In genomic region chr9:66597076-66597475, GRCm38 (mm10) we compare ENCODE assay signal across 24 mouse cellular contexts. TPM values are rescaled to one million over a fixed set of nuclear protein-coding genes. Genes with fewer than 3 reads are reported as not detected.
DNase-seq lines count a peak whose midpoint lies in the region; ATAC-seq and TF ChIP-seq lines count a peak whose summit lies in the region.
"Had no signal": no experiment of that assay in that cellular context is flagged by ENCODE, and none has a peak within 500 bp of the region (broad histone marks: within the 10 kb centered on the region; RNA-seq: fewer than 3 reads in every experiment).

No protein-coding gene starts in this region.

- no peak for TF ChIP-seq CTCF in hindbrain, postnatal 0 days (IDR thresholded peaks at IDR 0.05; ENCODE audit: low read depth)
- no peak for TF ChIP-seq CTCF in liver, postnatal 0 days (IDR thresholded peaks at IDR 0.05; ENCODE audit: low read depth)

- H3K9ac ChIP-seq in hindbrain, postnatal 0 days (replicated peaks; ENCODE audit: low read length) = no peak overlapping the region
- no peak overlapping the region for H3K9ac ChIP-seq in hindbrain, embryonic 12.5 days
- no peak overlapping the region for H3K9ac ChIP-seq in liver, postnatal 0 days (replicated peaks)
- no peak overlapping the region for H3K9ac ChIP-seq in liver, embryonic 12.5 days
- H3K9ac ChIP-seq: embryonic facial prominence, embryonic 15.5 days; forebrain, embryonic 12.5 days; forebrain, postnatal 0 days; heart, embryonic 13.5 days; intestine, embryonic 15.5 days; midbrain, embryonic 12.5 days; neural tube, embryonic 13.5 days; stomach, embryonic 15.5 days had no signal

- H3K4me3 ChIP-seq in hindbrain, postnatal 0 days (ENCODE audit: low read length) = no peak overlapping the region
- H3K4me3 ChIP-seq in hindbrain, embryonic 12.5 days = no peak overlapping the region
- no peak overlapping the region for H3K4me3 ChIP-seq in liver, postnatal 0 days (ENCODE audit: low read depth, low read length)
- H3K4me3 ChIP-seq in liver, embryonic 12.5 days = no peak overlapping the region
- H3K4me3 ChIP-seq: embryonic facial prominence, embryonic 15.5 days; forebrain, embryonic 12.5 days; heart, embryonic 13.5 days; hindbrain, embryonic 10.5 days; intestine, embryonic 15.5 days; megakaryocyte, embryonic 14.5 days; midbrain, embryonic 12.5 days; neural tube, embryonic 13.5 days; stomach, embryonic 15.5 days had no signal

- no peak for TF ChIP-seq EP300 in liver, postnatal 0 days (IDR thresholded peaks at IDR 0.05; ENCODE audit: low read depth)

- WGBS in hindbrain, postnatal 0 days = 35% methylated on average over 6 of the region's 6 CpGs
- WGBS in hindbrain, embryonic 12.5 days = 26% methylated on average over 6 of the region's 6 CpGs
- WGBS in liver, postnatal 0 days (ENCODE audit: insufficient replicate concordance) = 50% methylated on average over 6 of the region's 6 CpGs
- 55% methylated on average over 6 of the region's 6 CpGs for WGBS in liver, embryonic 12.5 days (ENCODE audit: insufficient replicate concordance)

- DNase-seq in hindbrain, postnatal 0 days (ENCODE audit: low spot score) = peak; percentile 28
- DNase-seq in liver, postnatal 0 days = no peak
- peak; percentile 1 for DNase-seq in urinary bladder, postnatal 14 days (ENCODE audit: low spot score)
- DNase-seq in urinary bladder, postnatal 4 days (ENCODE audit: low spot score in 2 of 2) = no peak
- DNase-seq in adrenal gland, postnatal 36 days = no peak
- DNase-seq: adrenal gland, postnatal 14 days; cerebellum, adult 18-20 months; cerebellum, postnatal 14 days; forebrain, postnatal 0 days; heart, postnatal 10 days; kidney, adult 8-10 months; lung, postnatal 36 days had no signal

- no peaks in the 10 kb centered on the region for H3K27me3 ChIP-seq in hindbrain, postnatal 0 days (ENCODE audit: insufficient read depth, low read length)
- H3K27me3 ChIP-seq in hindbrain, embryonic 12.5 days = peaks cover 8% of the 10 kb centered on the region
- no peaks in the 10 kb centered on the region for H3K27me3 ChIP-seq in liver, postnatal 0 days (ENCODE audit: insufficient read depth, low read length)
- H3K27me3 ChIP-seq in liver, embryonic 12.5 days (replicated peaks) = 0 out of 2 replicates have a peak, but pooled peaks cover 4% of the 10 kb centered on the region
- H3K27me3 ChIP-seq: embryonic facial prominence, embryonic 15.5 days; heart, embryonic 13.5 days; intestine, embryonic 15.5 days; megakaryocyte, embryonic 14.5 days; stomach, embryonic 15.5 days had no signal

- ATAC-seq in hindbrain, postnatal 0 days = no peak
- no peak for ATAC-seq in hindbrain, embryonic 12.5 days (ENCODE audit: low FRiP score)
- ATAC-seq in liver, postnatal 0 days = no peak
- no peak for ATAC-seq in liver, embryonic 12.5 days
- ATAC-seq: forebrain, postnatal 0 days; hindbrain, embryonic 16.5 days; intestine, embryonic 15.5 days had no signal

- H3K4me1 ChIP-seq in hindbrain, postnatal 0 days (ENCODE audit: insufficient read depth, low read length) = no peaks in the 10 kb centered on the region
- peaks cover 16% of the 10 kb centered on the region for H3K4me1 ChIP-seq in hindbrain, embryonic 12.5 days
- peaks cover 66% of the 10 kb centered on the region for H3K4me1 ChIP-seq in liver, postnatal 0 days (ENCODE audit: insufficient read depth)
- peaks cover 50% of the 10 kb centered on the region for H3K4me1 ChIP-seq in liver, embryonic 12.5 days

- H3K4me2 ChIP-seq in hindbrain, postnatal 0 days (ENCODE audit: low read depth, low read length) = no peak overlapping the region
- no peak overlapping the region for H3K4me2 ChIP-seq in hindbrain, embryonic 12.5 days (replicated peaks)
- 0 out of 2 replicates have a peak overlapping the region, but pooled peaks have one; percentile 2 for H3K4me2 ChIP-seq in liver, postnatal 0 days (ENCODE audit: low read depth, low read length)
- H3K4me2 ChIP-seq in liver, embryonic 12.5 days = no peak overlapping the region
- H3K4me2 ChIP-seq: embryonic facial prominence, embryonic 15.5 days; forebrain, embryonic 12.5 days; heart, embryonic 13.5 days; intestine, embryonic 15.5 days; midbrain, embryonic 12.5 days; neural tube, embryonic 13.5 days; stomach, embryonic 15.5 days had no signal

- no peak overlapping the region for H3K27ac ChIP-seq in hindbrain, postnatal 0 days
- no peak overlapping the region for H3K27ac ChIP-seq in hindbrain, embryonic 12.5 days
- peak overlapping the region; percentile 32; the same call in 1 of the 2 replicates for H3K27ac ChIP-seq in liver, postnatal 0 days (ENCODE audit: low read depth)
- no peak overlapping the region for H3K27ac ChIP-seq in liver, embryonic 12.5 days
- H3K27ac ChIP-seq: forebrain, embryonic 12.5 days; heart, embryonic 13.5 days; hindbrain, embryonic 10.5 days; midbrain, embryonic 12.5 days; neural tube, embryonic 13.5 days; stomach, embryonic 15.5 days had no signal

- H3K36me3 ChIP-seq in hindbrain, postnatal 0 days (ENCODE audit: insufficient read depth, low read length) = no peaks in the 10 kb centered on the region
- H3K36me3 ChIP-seq in hindbrain, embryonic 12.5 days = no peaks in the 10 kb centered on the region
- H3K36me3 ChIP-seq in liver, postnatal 0 days (replicated peaks; ENCODE audit: insufficient read depth, low read length) = no peaks in the 10 kb centered on the region
- H3K36me3 ChIP-seq in liver, embryonic 12.5 days = no peaks in the 10 kb centered on the region
- H3K36me3 ChIP-seq: embryonic facial prominence, embryonic 15.5 days; forebrain, embryonic 12.5 days; heart, embryonic 13.5 days; hindbrain, embryonic 10.5 days; intestine, embryonic 15.5 days; midbrain, embryonic 12.5 days; neural tube, embryonic 13.5 days; stomach, embryonic 15.5 days had no signal

- H3K9me3 ChIP-seq in hindbrain, postnatal 0 days (ENCODE audit: low read length) = no peaks in the 10 kb centered on the region
- H3K9me3 ChIP-seq in hindbrain, embryonic 12.5 days (replicated peaks) = no peaks in the 10 kb centered on the region
- no peaks in the 10 kb centered on the region for H3K9me3 ChIP-seq in liver, postnatal 0 days (ENCODE audit: low read length)
- no peaks in the 10 kb centered on the region for H3K9me3 ChIP-seq in liver, embryonic 12.5 days (replicated peaks)
- H3K9me3 ChIP-seq: embryonic facial prominence, embryonic 15.5 days; forebrain, embryonic 12.5 days; heart, embryonic 13.5 days; hindbrain, embryonic 10.5 days; intestine, embryonic 15.5 days; megakaryocyte, embryonic 14.5 days; midbrain, embryonic 12.5 days; neural tube, embryonic 13.5 days; stomach, embryonic 15.5 days had no signal

RNA-seq across cellular contexts. Expression of gene Usp3, which starts 4.1 kb away (rescaled TPM):
- total RNA-seq in hindbrain, postnatal 0 days (2014; rRNA removed) = 27.2 and 28.4 TPM in 2 replicates
- 39.6 and 46.8 TPM in 2 replicates for polyA plus RNA-seq in hindbrain, postnatal 0 days (2015; fragmentation: Nextera tagmentation; extraction: Ambion mirVana)
- polyA plus RNA-seq in hindbrain, embryonic 12.5 days (2016; fragmentation: Nextera tagmentation; extraction: Ambion mirVana) = 88.1 and 103 TPM in 2 replicates
- 19.8 and 21.6 TPM in 2 replicates for polyA plus RNA-seq in liver, postnatal 0 days (2015; fragmentation: Nextera tagmentation; extraction: Ambion mirVana)
- polyA plus RNA-seq in liver, embryonic 12.5 days (2016; fragmentation: Nextera tagmentation; extraction: Ambion mirVana) = 20.3 and 21.3 TPM in 2 replicates
- total RNA-seq in adrenal gland, postnatal 36 days (2021) = 10 to 100 TPM; 31.2 to 38.7 TPM

Comparison
In these comparisons a context has a peak if more than half of its experiments do, and no peak if none do; other contexts are left out.
1. DNase-seq: peak in hindbrain, postnatal 0 days (single experiment) and urinary bladder, postnatal 14 days (single experiment); none in liver, postnatal 0 days (single experiment), urinary bladder, postnatal 4 days (0 of 2) and adrenal gland, postnatal 36 days (0 of 2).